Mouse (Mus musculus) neural tube, embryonic 11.5 days (tissue): ENCODE results near the gene Ttc21b. TPM values are rescaled to one million over a fixed set of nuclear protein-coding genes. Genes with fewer than 3 reads are reported as not detected.
A peak's percentile ranks its signal among the peaks of the same experiment; 100 is the strongest.

Source experiments
- ATAC-seq: fragments of 200-750 bp; cut with Nextera tagmentation; 2 replicates; pipeline ENCODE4 v1.8.0; 2017; ENCODE audit warnings: moderate number of reproducible peaks, mild to moderate bottlenecking, moderate TSS enrichment, moderate library complexity; ENCODE audit not compliant: insufficient read depth, low FRiP score, low TSS enrichment
- DNase-seq: peaks from one replicate; pipeline ENCODE4 v3.0.0-alpha.2; 2015; ENCODE audit warnings: low spot score
- H3K27ac ChIP-seq: fragments of 300-500 bp; sonication (generic); 2 replicates; pipeline ENCODE4 v1.5.1; 2014; ENCODE audit warnings: low read depth, mild to moderate bottlenecking, low read length
- H3K27me3 ChIP-seq: fragments of 300-500 bp; sonication (generic); 2 replicates; pipeline ENCODE4 v1.6.1; 2014; ENCODE audit warnings: mild to moderate bottlenecking, low read length, mixed read lengths; ENCODE audit not compliant: control insufficient read depth, insufficient read depth
- H3K36me3 ChIP-seq: fragments of 300-500 bp; sonication (generic); 2 replicates; pipeline ENCODE4 v1.6.1; 2014; ENCODE audit warnings: mild to moderate bottlenecking, low read length, moderate library complexity, mixed read lengths; ENCODE audit not compliant: control insufficient read depth, insufficient read depth
- H3K4me1 ChIP-seq: fragments of 300-500 bp; sonication (generic); 2 replicates; pipeline ENCODE4 v1.6.1; 2014; ENCODE audit warnings: low read length, mixed read lengths; ENCODE audit not compliant: control insufficient read depth, insufficient read depth
- H3K4me2 ChIP-seq: fragments of 300-500 bp; sonication (generic); 2 replicates; pipeline ENCODE4 v1.6.1; 2014; ENCODE audit warnings: low read depth, mild to moderate bottlenecking, moderate library complexity
- H3K4me3 ChIP-seq: fragments of 300-500 bp; sonication (generic); 2 replicates; pipeline ENCODE4 v1.5.1; 2014; ENCODE audit warnings: low read depth, low read length
- H3K9ac ChIP-seq: fragments of 300-500 bp; sonication (generic); 2 replicates; pipeline ENCODE4 v1.6.1; 2014; ENCODE audit warnings: mild to moderate bottlenecking, low read length
- H3K9me3 ChIP-seq: fragments of 300-500 bp; sonication (generic); 2 replicates; pipeline ENCODE4 v1.6.1; 2016; ENCODE audit warnings: low read length; ENCODE audit not compliant: control insufficient read depth
- WGBS: fragments of 180-500 bp; shearing (Covaris S2); extraction: QIAGEN DNeasy Blood & Tissue Kit; methylation state at CpG from one replicate; pipeline ENCODE4 v1.1.7; 2014; 5-methylcytosine and 5-hydroxymethylcytosine counted together
- polyA plus RNA-seq: library from polyadenylated mRNA; unstranded; fragments of >200 nt; fragmentation: Nextera tagmentation; extraction: Ambion mirVana; gene quantifications from 2 replicates; pipeline ENCODE4 v1.2.1, GENCODE M21; 2014

Gene Ttc21b
- polyA plus RNA-seq, 1 experiment from 2014 or later = 15.3 TPM

GRCm38 (mm10) chr2:66151436-66151835 lies 105.0 kb downstream of the Ttc21b start:
- Histone ChIP-seq H3K9me3 (no peaks in the 10 kb centered on the region), H3K27me3 (no peaks in the 10 kb centered on the region), H3K9ac (no peak overlapping the region), H3K36me3 (no peaks in the 10 kb centered on the region), H3K4me2 (no peak overlapping the region), H3K27ac (no peak overlapping the region), H3K4me3 (no peak overlapping the region), H3K4me1 (no peaks in the 10 kb centered on the region)
- ATAC-seq (no peak), DNase-seq (no peak)
- 85% methylated on average over 2 of the region's 2 CpGs for WGBS

GRCm38 (mm10) chr2:66150531-66150930 lies 105.9 kb downstream of the Ttc21b start:
- no peak overlapping the region for H3K9ac ChIP-seq
- no peaks in the 10 kb centered on the region for H3K27me3 ChIP-seq
- H3K27ac ChIP-seq = no peak overlapping the region
- WGBS = 66% methylated on average over 3 of the region's 3 CpGs
- H3K4me3 ChIP-seq = no peak overlapping the region
- ATAC-seq = no peak
- no peaks in the 10 kb centered on the region for H3K4me1 ChIP-seq
- no peak for DNase-seq
- H3K4me2 ChIP-seq = no peak overlapping the region
- H3K36me3 ChIP-seq = no peaks in the 10 kb centered on the region
- H3K9me3 ChIP-seq = no peaks in the 10 kb centered on the region

- DNase-seq = no peak
- Histone ChIP-seq H3K27me3 (no peaks in the 10 kb centered on the region), H3K27ac (no peak overlapping the region), H3K4me3 (no peak overlapping the region), H3K36me3 (no peaks in the 10 kb centered on the region), H3K4me2 (no peak overlapping the region), H3K4me1 (no peaks in the 10 kb centered on the region), H3K9ac (no peak overlapping the region), H3K9me3 (no peaks in the 10 kb centered on the region)
- no peak for ATAC-seq
- 80% methylated on average over 10 of the region's 10 CpGs for WGBS
Observed at GRCm38 (mm10) chr2:66148654-66149230, 107.7 kb downstream of the Ttc21b start.

GRCm38 (mm10) chr2:66146473-66146872 lies 109.9 kb downstream of the Ttc21b start:
- H3K9ac ChIP-seq = no peak overlapping the region
- no peak overlapping the region for H3K27ac ChIP-seq
- H3K4me3 ChIP-seq = no peak overlapping the region
- no peaks in the 10 kb centered on the region for H3K27me3 ChIP-seq
- H3K36me3 ChIP-seq = no peaks in the 10 kb centered on the region
- DNase-seq (peak; percentile 14), ATAC-seq (no peak)
- H3K4me1 ChIP-seq = no peaks in the 10 kb centered on the region
- WGBS = 41% methylated on average over 4 of the region's 4 CpGs
- no peak overlapping the region for H3K4me2 ChIP-seq
- H3K9me3 ChIP-seq = no peaks in the 10 kb centered on the region

- Histone ChIP-seq H3K4me1 (no peaks in the 10 kb centered on the region), H3K4me3 (no peak overlapping the region), H3K9me3 (no peaks in the 10 kb centered on the region), H3K36me3 (no peaks in the 10 kb centered on the region), H3K9ac (no peak overlapping the region), H3K27ac (no peak overlapping the region), H3K27me3 (no peaks in the 10 kb centered on the region), H3K4me2 (no peak overlapping the region)
- WGBS = 37% methylated on average over 5 of the region's 5 CpGs
- no peak for ATAC-seq
- DNase-seq = no peak
Observed at GRCm38 (mm10) chr2:66144770-66145169, 111.6 kb downstream of the Ttc21b start.

- Histone ChIP-seq H3K27me3 (no peaks in the 10 kb centered on the region), H3K4me2 (no peak overlapping the region), H3K9ac (no peak overlapping the region), H3K27ac (no peak overlapping the region), H3K4me1 (no peaks in the 10 kb centered on the region), H3K36me3 (no peaks in the 10 kb centered on the region), H3K4me3 (no peak overlapping the region), H3K9me3 (no peaks in the 10 kb centered on the region)
- ATAC-seq (no peak), DNase-seq (no peak)
- WGBS = 86% methylated on average over 4 of the region's 4 CpGs
Observed at GRCm38 (mm10) chr2:66143284-66143683, 113.1 kb downstream of the Ttc21b start.

GRCm38 (mm10) chr2:66142711-66143110 lies 113.7 kb downstream of the Ttc21b start:
- Histone ChIP-seq H3K9ac (no peak overlapping the region), H3K4me2 (no peak overlapping the region), H3K4me3 (no peak overlapping the region), H3K9me3 (no peaks in the 10 kb centered on the region), H3K4me1 (no peaks in the 10 kb centered on the region), H3K27me3 (no peaks in the 10 kb centered on the region), H3K36me3 (no peaks in the 10 kb centered on the region), H3K27ac (no peak overlapping the region)
- no peak for ATAC-seq
- WGBS = 93% methylated on average over 2 of the region's 2 CpGs
- DNase-seq = no peak

GRCm38 (mm10) chr2:66142268-66142667 lies 114.1 kb downstream of the Ttc21b start:
- Histone ChIP-seq H3K4me3 (no peak overlapping the region), H3K36me3 (no peaks in the 10 kb centered on the region), H3K27ac (no peak overlapping the region), H3K4me1 (no peaks in the 10 kb centered on the region), H3K4me2 (no peak overlapping the region), H3K27me3 (no peaks in the 10 kb centered on the region), H3K9me3 (no peaks in the 10 kb centered on the region), H3K9ac (no peak overlapping the region)
- 93% methylated on average over 2 of the region's 2 CpGs for WGBS
- ATAC-seq = no peak
- DNase-seq = no peak

- Histone ChIP-seq H3K4me2 (no peak overlapping the region), H3K4me3 (no peak overlapping the region), H3K9ac (no peak overlapping the region), H3K9me3 (no peaks in the 10 kb centered on the region), H3K27me3 (no peaks in the 10 kb centered on the region), H3K27ac (no peak overlapping the region), H3K36me3 (no peaks in the 10 kb centered on the region), H3K4me1 (no peaks in the 10 kb centered on the region)
- DNase-seq (peak; percentile 14), ATAC-seq (no peak)
- WGBS = 72% methylated on average over 4 of the region's 4 CpGs
Observed at GRCm38 (mm10) chr2:66140246-66140645, 116.2 kb downstream of the Ttc21b start.
